Mouse (Mus musculus) limb, embryonic 11.5 days (tissue): ENCODE data around the gene Gm17720. TPM values are rescaled to one million over a fixed set of nuclear protein-coding genes. Genes with fewer than 3 reads are reported as not detected.

Experiments used
- ATAC-seq: fragments of 200-750 bp; cut with Nextera tagmentation; 2 replicates; pipeline ENCODE4 v1.8.0; 2017; ENCODE audit warnings: low read depth; ENCODE audit not compliant: insufficient number of reproducible peaks, low FRiP score, low TSS enrichment
- DNase-seq: peaks from one replicate; pipeline ENCODE4 v3.0.0-alpha.2; 2015; ENCODE audit warnings: low spot score
- H3K27ac ChIP-seq: fragments of 300-500 bp; sonication (generic); replicated peaks from 2 replicates; pipeline ENCODE4 v1.5.1; 2014; ENCODE audit warnings: low read depth, mild to moderate bottlenecking, low read length
- H3K27me3 ChIP-seq: fragments of 300-500 bp; sonication (generic); 2 replicates; pipeline ENCODE4 v1.6.1; 2014; ENCODE audit warnings: mild to moderate bottlenecking, low read length, mixed read lengths; ENCODE audit not compliant: control insufficient read depth, insufficient read depth
- H3K36me3 ChIP-seq: fragments of 300-500 bp; sonication (generic); 2 replicates; pipeline ENCODE4 v1.6.1; 2014; ENCODE audit warnings: mild to moderate bottlenecking, low read length, moderate library complexity, mixed read lengths; ENCODE audit not compliant: control insufficient read depth, insufficient read depth
- H3K4me1 ChIP-seq: fragments of 300-500 bp; sonication (generic); 2 replicates; pipeline ENCODE4 v1.6.1; 2014; ENCODE audit warnings: low read length, mixed read lengths; ENCODE audit not compliant: control insufficient read depth, insufficient read depth
- H3K4me2 ChIP-seq: fragments of 300-500 bp; sonication (generic); 2 replicates; pipeline ENCODE4 v1.6.1; 2014; ENCODE audit warnings: low read depth, mild to moderate bottlenecking, moderate library complexity; ENCODE audit not compliant: severe bottlenecking
- H3K4me3 ChIP-seq: fragments of 300-500 bp; sonication (generic); 2 replicates; pipeline ENCODE4 v1.5.1; 2014; ENCODE audit warnings: low read depth, low read length
- H3K9ac ChIP-seq: fragments of 300-500 bp; sonication (generic); 2 replicates; pipeline ENCODE4 v1.6.1; 2014; ENCODE audit warnings: mild to moderate bottlenecking, low read length
- H3K9me3 ChIP-seq: fragments of 300-500 bp; sonication (generic); 2 replicates; pipeline ENCODE4 v1.6.1; 2016; ENCODE audit warnings: low read length; ENCODE audit not compliant: control insufficient read depth
- WGBS: fragments of 180-500 bp; shearing (Covaris S2); extraction: QIAGEN DNeasy Blood & Tissue Kit; methylation state at CpG from one replicate; pipeline ENCODE4 v1.1.7; 2014; 5-methylcytosine and 5-hydroxymethylcytosine counted together
- polyA plus RNA-seq: library from polyadenylated mRNA; unstranded; fragments of >200 nt; fragmentation: Nextera tagmentation; extraction: Ambion mirVana; gene quantifications from 2 replicates; pipeline ENCODE4 v1.2.1, GENCODE M21; 2014

Gm17720 gene
- polyA plus RNA-seq, 1 experiment from 2014 or later, result not detected

- no peaks in the 10 kb centered on the region for H3K4me1 ChIP-seq
- H3K4me3 ChIP-seq, result no peak overlapping the region
- no peaks in the 10 kb centered on the region for H3K36me3 ChIP-seq
- ATAC-seq, result no peak
- no peaks in the 10 kb centered on the region for H3K9me3 ChIP-seq
- no peak overlapping the region for H3K9ac ChIP-seq
- WGBS, result 92% methylated on average over 18 of the region's 18 CpGs
- H3K27me3 ChIP-seq, result no peaks in the 10 kb centered on the region
- no peak overlapping the region for H3K4me2 ChIP-seq
- no peak for DNase-seq
- H3K27ac ChIP-seq, result no peak overlapping the region
Measured at GRCm38 (mm10) chr8:110064606-110065365, 37.8 kb downstream of the Gm17720 start.

DNA sequence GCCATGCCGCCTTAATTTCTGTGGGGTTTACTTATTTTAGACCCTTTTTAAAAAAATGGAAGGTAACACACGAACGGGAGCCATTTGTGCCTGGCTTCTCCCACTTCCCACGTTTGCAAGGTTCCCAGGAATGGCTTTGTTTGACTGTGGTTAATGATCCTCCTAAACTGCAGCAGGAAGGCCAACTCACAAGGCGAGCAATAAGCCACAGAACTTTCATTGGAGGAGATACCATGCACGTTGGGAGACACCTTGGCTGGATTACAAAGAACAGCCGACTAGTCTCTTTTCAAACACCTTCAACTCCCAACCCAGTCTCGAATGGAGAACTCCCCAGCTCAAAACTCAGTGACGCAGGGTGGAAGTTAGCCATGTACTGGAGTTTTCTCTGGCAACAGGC is 38.4 kb downstream of the Gm17720 start:
- Histone ChIP-seq H3K27ac (no peak overlapping the region), H3K9ac (no peak overlapping the region), H3K4me3 (no peak overlapping the region), H3K4me2 (no peak overlapping the region), H3K4me1 (no peaks in the 10 kb centered on the region), H3K9me3 (no peaks in the 10 kb centered on the region), H3K27me3 (no peaks in the 10 kb centered on the region), H3K36me3 (no peaks in the 10 kb centered on the region)
- ATAC-seq, result no peak
- WGBS, result 77% methylated on average over 9 of the region's 9 CpGs
- DNase-seq, result no peak

DNA sequence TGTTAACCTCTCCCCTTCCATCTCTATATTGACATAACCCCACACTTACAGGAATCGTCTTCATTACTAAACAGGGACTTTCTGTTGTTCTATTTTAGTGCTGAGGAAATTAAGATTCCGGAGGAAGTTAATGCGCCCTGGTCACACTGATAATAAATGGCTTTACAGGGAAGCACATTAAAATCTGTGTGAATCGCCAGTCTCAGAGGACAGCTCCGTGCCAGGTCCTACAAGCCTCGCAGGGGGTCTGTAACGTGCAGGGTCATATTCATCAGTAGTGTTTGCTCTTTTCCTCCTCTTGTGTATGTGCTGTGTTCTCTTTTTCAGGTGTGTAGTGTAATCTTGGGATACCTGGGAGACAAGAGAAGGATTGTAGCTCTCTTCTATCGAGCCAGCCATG is 44.3 kb downstream of the Gm17720 start:
- Histone ChIP-seq H3K4me2 (no peak overlapping the region), H3K27me3 (no peaks in the 10 kb centered on the region), H3K4me3 (no peak overlapping the region), H3K36me3 (no peaks in the 10 kb centered on the region), H3K4me1 (no peaks in the 10 kb centered on the region), H3K27ac (no peak overlapping the region), H3K9me3 (no peaks in the 10 kb centered on the region), H3K9ac (no peak overlapping the region)
- WGBS, result 82% methylated on average over 8 of the region's 8 CpGs
- no peak for ATAC-seq
- DNase-seq, result no peak

GRCm38 (mm10) chr8:110051208-110051607 is 51.3 kb downstream of the Gm17720 start:
- WGBS, result 83% methylated on average over 6 of the region's 6 CpGs
- H3K36me3 ChIP-seq, result no peaks in the 10 kb centered on the region
- H3K9ac ChIP-seq, result no peak overlapping the region
- no peak for ATAC-seq
- DNase-seq, result no peak
- H3K27ac ChIP-seq, result no peak overlapping the region
- no peaks in the 10 kb centered on the region for H3K27me3 ChIP-seq
- H3K9me3 ChIP-seq, result no peaks in the 10 kb centered on the region
- no peaks in the 10 kb centered on the region for H3K4me1 ChIP-seq
- H3K4me2 ChIP-seq, result no peak overlapping the region
- H3K4me3 ChIP-seq, result no peak overlapping the region

GRCm38 (mm10) chr8:110040509-110040908 is 62.0 kb downstream of the Gm17720 start:
- 71% methylated on average over 4 of the region's 4 CpGs for WGBS
- H3K4me1 ChIP-seq, result no peaks in the 10 kb centered on the region
- ATAC-seq, result no peak

DNA sequence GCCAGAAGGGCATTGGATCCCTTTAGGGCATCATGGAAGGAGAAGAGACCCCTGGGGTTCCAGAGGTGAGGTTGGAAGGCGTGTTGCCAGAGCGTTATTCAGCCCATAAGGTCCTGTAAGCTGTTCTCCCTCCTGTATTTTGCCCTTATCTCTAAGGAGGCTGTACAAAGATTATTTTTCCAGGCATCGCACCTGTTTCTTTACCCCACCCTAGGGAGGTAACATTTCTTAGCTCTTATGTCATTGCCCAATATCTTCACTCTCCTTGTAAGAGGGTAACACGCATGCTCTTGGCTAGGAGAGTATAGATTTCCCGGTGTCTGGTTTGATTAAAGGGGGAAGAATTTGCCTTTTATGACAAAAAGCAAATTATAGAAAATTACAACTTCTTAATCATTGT is 62.9 kb downstream of the Gm17720 start, which contains the start of gene Chst4:
Gene Chst4, minus strand, starts transcription at position 82 of the 400 bp plus-strand sequence.
- Histone ChIP-seq H3K4me2 (no peak within 1 kb of the TSS), H3K9ac (no peak within 1 kb of the TSS), H3K27me3 (no peaks in the 10 kb centered on the region), H3K9me3 (no peaks in the 10 kb centered on the region), H3K36me3 (no peaks in the 10 kb centered on the region), H3K4me1 (no peaks in the 10 kb centered on the region), H3K27ac (no peak within 1 kb of the TSS), H3K4me3 (no peak within 1 kb of the TSS)
- WGBS, result 86% methylated on average over 5 of the region's 5 CpGs
- DNase-seq (no peak), ATAC-seq (no peak)

More at GRCm38 (mm10) chr8:110040509-110040908, 62.0 kb downstream of the Gm17720 start:
- no peak for DNase-seq
- Histone ChIP-seq H3K27ac (no peak overlapping the region), H3K4me3 (no peak overlapping the region), H3K27me3 (no peaks in the 10 kb centered on the region), H3K9ac (no peak overlapping the region), H3K4me2 (no peak overlapping the region), H3K9me3 (no peaks in the 10 kb centered on the region), H3K36me3 (no peaks in the 10 kb centered on the region)

DNA sequence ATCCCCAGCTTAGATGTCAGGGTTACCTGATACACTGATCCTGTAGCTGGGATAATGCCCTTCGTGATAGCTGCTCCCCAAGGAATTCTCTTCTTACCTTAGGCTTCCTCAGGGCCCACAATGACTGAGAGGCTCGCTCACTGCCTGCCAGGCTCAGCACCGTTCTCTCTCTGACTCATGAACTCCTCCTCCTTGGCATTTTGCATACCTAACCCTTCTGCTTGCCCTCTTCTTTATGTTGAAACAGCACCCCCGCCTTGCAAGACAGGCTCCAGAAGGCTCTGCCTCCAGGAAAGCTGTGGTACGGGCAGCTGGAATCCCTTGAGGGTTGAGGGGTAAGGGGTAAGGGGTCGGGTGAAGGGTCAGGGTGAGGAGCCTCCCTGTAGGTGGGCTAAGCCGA is 63.3 kb downstream of the Gm17720 start:
- ATAC-seq, result no peak
- H3K27ac ChIP-seq, result no peak overlapping the region
- H3K4me2 ChIP-seq, result no peak overlapping the region
- 47% methylated on average over 7 of the region's 7 CpGs for WGBS
- H3K4me3 ChIP-seq, result no peak overlapping the region
- no peak overlapping the region for H3K9ac ChIP-seq
- H3K9me3 ChIP-seq, result no peaks in the 10 kb centered on the region
- H3K4me1 ChIP-seq, result no peaks in the 10 kb centered on the region
- H3K36me3 ChIP-seq, result no peaks in the 10 kb centered on the region
- no peaks in the 10 kb centered on the region for H3K27me3 ChIP-seq
- DNase-seq, result no peak

GRCm38 (mm10) chr8:110036156-110036555 is 66.4 kb downstream of the Gm17720 start:
- Histone ChIP-seq H3K4me2 (no peak overlapping the region), H3K4me3 (no peak overlapping the region), H3K4me1 (no peaks in the 10 kb centered on the region), H3K36me3 (no peaks in the 10 kb centered on the region), H3K9me3 (no peaks in the 10 kb centered on the region), H3K9ac (no peak overlapping the region), H3K27me3 (no peaks in the 10 kb centered on the region), H3K27ac (no peak overlapping the region)
- 81% methylated on average over 2 of the region's 2 CpGs for WGBS
- ATAC-seq (no peak), DNase-seq (no peak)

- Histone ChIP-seq H3K27ac (no peak overlapping the region), H3K4me2 (no peak overlapping the region), H3K36me3 (no peaks in the 10 kb centered on the region), H3K9me3 (no peaks in the 10 kb centered on the region), H3K9ac (no peak overlapping the region), H3K27me3 (no peaks in the 10 kb centered on the region), H3K4me1 (no peaks in the 10 kb centered on the region), H3K4me3 (no peak overlapping the region)
- ATAC-seq (no peak), DNase-seq (no peak)
- WGBS, result 88% methylated on average over 4 of the region's 4 CpGs
Measured at GRCm38 (mm10) chr8:110034331-110034730, 68.2 kb downstream of the Gm17720 start.
